Mouse (Mus musculus) thymus, adult 2 months (tissue): ENCODE measurements at regions not wholly inside any gene's neighbourhood (a gene's known extent, or its start where the extent isn't known, plus 50 kb on each side); places are given as distances from the start of the nearest gene placed in this dataset.

ENCODE experiments used
- CTCF ChIP-seq: fragments of 200-500 bp; IDR thresholded peaks from 2 replicates; pipeline ENCODE4 v1.5.1; 2012; ENCODE audit warnings: mild to moderate bottlenecking, control low read depth, low read length, moderate library complexity, borderline replicate concordance; ENCODE audit not compliant: control insufficient read depth, poor library complexity, insufficient read depth; ENCODE audit errors: extremely low read depth
- POLR2A ChIP-seq: fragments of 200-500 bp; IDR thresholded peaks from 2 replicates; pipeline ENCODE4 v1.6.1; 2012; ENCODE audit warnings: mild to moderate bottlenecking, low read length, control low read depth, moderate library complexity; ENCODE audit not compliant: control insufficient read depth, poor library complexity, insufficient read depth; ENCODE audit errors: extremely low read depth

DNA sequence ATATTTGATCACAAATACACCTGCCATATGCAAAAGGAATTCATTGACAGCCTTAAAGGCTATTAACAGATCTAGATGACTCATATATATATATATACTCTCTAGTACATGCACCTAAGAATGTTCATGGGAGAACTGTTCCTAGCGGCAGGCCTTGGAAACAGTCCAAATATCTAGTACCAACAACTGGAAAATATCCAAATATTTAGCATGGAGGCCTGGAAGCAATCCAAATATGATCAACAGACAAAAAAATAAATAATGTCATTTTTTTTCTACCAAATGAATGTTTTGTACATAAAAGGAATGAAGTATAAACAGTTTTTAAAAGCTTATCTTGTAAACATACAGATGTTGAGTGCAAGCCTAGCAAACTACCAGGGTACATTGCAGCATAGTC lies 1354.6 kb upstream of the Lrrc6 start:
- TF ChIP-seq POLR2A = no peak
- TF ChIP-seq CTCF = no peak
